Mouse (Mus musculus) midbrain, embryonic 15.5 days (tissue): ENCODE measurements around the gene Gap43. TPM values are rescaled to one million over a fixed set of nuclear protein-coding genes. Genes with fewer than 3 reads are reported as not detected.
A peak's percentile ranks its signal among the peaks of the same experiment; 100 is the strongest.
"Not testable (repeated sequence)": the region's sequence is repeated elsewhere in the genome, so short reads cannot be mapped to it uniquely, and the experiment has no call there.

Experiments
- ATAC-seq: fragments of 200-750 bp; cut with Nextera tagmentation; replicated peaks from 2 replicates; pipeline ENCODE4 v1.8.0; 2017; ENCODE audit warnings: moderate TSS enrichment
- H3K27ac ChIP-seq: fragments of 300-500 bp; sonication (generic); 2 replicates; pipeline ENCODE4 v1.5.1; 2015; ENCODE audit warnings: mild to moderate bottlenecking, inconsistent platforms
- H3K27me3 ChIP-seq: fragments of 300-500 bp; sonication (generic); replicated peaks from 2 replicates; pipeline ENCODE4 v1.6.1; 2015; ENCODE audit warnings: inconsistent platforms
- H3K36me3 ChIP-seq: fragments of 300-500 bp; sonication (generic); replicated peaks from 2 replicates; pipeline ENCODE4 v1.6.1; 2015; ENCODE audit warnings: inconsistent platforms
- H3K4me1 ChIP-seq: fragments of 300-500 bp; sonication (generic); 2 replicates; pipeline ENCODE4 v1.6.1; 2015; ENCODE audit warnings: inconsistent platforms
- H3K4me2 ChIP-seq: fragments of 300-500 bp; sonication (generic); 2 replicates; pipeline ENCODE4 v1.6.1; 2015; ENCODE audit warnings: inconsistent platforms, mild to moderate bottlenecking, moderate library complexity
- H3K4me3 ChIP-seq: fragments of 300-500 bp; sonication (generic); 2 replicates; pipeline ENCODE4 v1.5.1; 2015; ENCODE audit warnings: mild to moderate bottlenecking, inconsistent platforms
- H3K9ac ChIP-seq: fragments of 300-500 bp; sonication (generic); 2 replicates; pipeline ENCODE4 v1.6.1; 2015; ENCODE audit warnings: mild to moderate bottlenecking, inconsistent platforms
- H3K9me3 ChIP-seq: fragments of 300-500 bp; sonication (generic); 2 replicates; pipeline ENCODE4 v1.6.1; 2016; ENCODE audit warnings: inconsistent platforms
- WGBS: fragments of 180-500 bp; shearing (Covaris S2); methylation state at CpG from one replicate; pipeline ENCODE4 v1.1.7; 2015; ENCODE audit warnings: mixed read lengths; 5-methylcytosine and 5-hydroxymethylcytosine counted together
- microRNA-seq: library from miRNA; unstranded; fragments of <30 nt; microRNA quantifications from one replicate; pipeline ENCODE4, GENCODE M21; 2016
- polyA plus RNA-seq: library from polyadenylated mRNA; unstranded; fragments of >200 nt; fragmentation: Nextera tagmentation; extraction: Ambion mirVana; gene quantifications from 2 replicates; pipeline ENCODE4 v1.2.1, GENCODE M21; 2015

Gene Gap43
- polyA plus RNA-seq, 1 experiment from 2014 or later = 1,557 TPM

DNA sequence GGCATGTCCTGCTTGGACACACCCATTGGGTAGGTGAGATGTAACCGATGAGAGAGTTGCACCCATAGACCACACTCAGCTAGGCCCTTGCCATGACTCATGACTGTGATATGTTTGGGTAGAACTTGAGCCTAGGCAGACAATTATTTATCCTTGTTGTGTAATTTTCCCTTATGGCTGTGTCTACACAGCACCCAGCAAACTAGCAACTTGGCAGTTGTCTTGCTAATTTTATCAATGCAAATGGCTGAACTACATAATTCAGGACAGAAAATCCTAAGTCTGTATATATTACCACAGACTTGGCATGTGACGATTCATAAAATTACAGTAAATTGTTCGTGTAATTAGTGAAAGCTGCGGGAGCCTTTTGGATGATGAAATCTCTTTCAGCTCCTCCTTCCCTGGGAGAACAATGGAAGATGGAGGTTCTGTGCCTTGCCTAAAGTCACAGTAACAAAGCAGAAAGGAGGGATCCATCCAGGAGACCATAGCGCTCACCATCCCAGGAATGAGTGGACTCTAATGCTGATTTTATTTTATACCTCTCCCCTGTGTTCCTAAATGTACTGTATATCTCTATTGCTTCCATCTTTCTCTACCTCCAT lies 77.4 kb downstream of the Gap43 start:
- H3K4me3 ChIP-seq = no peak overlapping the region
- no peaks in the 10 kb centered on the region for H3K4me1 ChIP-seq
- no peaks in the 10 kb centered on the region for H3K36me3 ChIP-seq
- no peaks in the 10 kb centered on the region for H3K27me3 ChIP-seq
- H3K9me3 ChIP-seq = no peaks in the 10 kb centered on the region
- 84% methylated on average over 5 of the region's 5 CpGs for WGBS
- no peak overlapping the region for H3K27ac ChIP-seq
- no peak; the same call in 1 of the 2 replicates for ATAC-seq
- H3K4me2 ChIP-seq = no peak overlapping the region
- H3K9ac ChIP-seq = no peak overlapping the region

DNA sequence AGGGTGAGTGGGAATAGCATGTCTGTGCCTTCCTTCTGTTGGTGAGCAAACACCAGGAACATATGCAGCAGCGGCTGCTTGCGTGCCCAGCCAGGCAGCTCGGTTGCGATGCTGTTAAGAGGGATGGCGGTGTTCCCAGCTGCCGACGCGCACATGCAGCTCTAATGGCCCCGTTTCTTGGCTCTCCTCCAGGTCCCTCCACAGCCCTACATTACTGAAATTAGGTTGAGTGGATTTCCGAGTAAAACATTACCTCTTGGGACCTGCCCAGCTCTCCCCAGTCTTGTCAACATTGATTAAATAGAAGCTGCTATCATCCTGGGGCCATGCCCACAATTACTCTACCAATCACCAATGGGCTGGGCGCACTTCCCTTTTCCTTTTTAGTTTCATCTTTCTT lies 84.8 kb downstream of the Gap43 start:
- Histone ChIP-seq H3K4me2 (no peak overlapping the region), H3K4me1 (no peaks in the 10 kb centered on the region), H3K27ac (peak overlapping the region; percentile 54), H3K36me3 (no peaks in the 10 kb centered on the region), H3K9me3 (no peaks in the 10 kb centered on the region), H3K4me3 (no peak overlapping the region), H3K9ac (no peak overlapping the region), H3K27me3 (no peaks in the 10 kb centered on the region)
- peak; percentile 88 for ATAC-seq
- 61% methylated on average over 11 of the region's 11 CpGs for WGBS

DNA sequence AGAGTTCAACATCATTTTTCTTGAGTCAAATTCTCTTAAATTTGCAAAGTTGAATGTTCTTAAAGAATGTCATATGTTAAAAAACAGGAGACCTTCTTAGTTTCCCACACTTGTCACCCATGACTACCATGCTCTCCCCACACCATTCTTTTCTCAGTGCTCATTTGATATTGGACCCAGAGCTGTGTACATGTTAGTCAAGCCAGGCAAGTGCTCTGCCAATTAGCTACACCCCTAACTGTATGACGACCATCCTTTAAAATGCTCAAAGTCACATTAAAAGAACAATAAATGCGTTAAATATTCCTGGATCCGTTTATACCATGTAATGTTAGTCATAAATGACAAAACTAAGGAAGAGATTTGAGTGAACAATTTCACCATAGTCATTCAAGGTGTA lies 85.2 kb downstream of the Gap43 start:
- Histone ChIP-seq H3K4me1 (no peaks in the 10 kb centered on the region), H3K4me2 (no peak overlapping the region), H3K9me3 (no peaks in the 10 kb centered on the region), H3K4me3 (no peak overlapping the region), H3K9ac (no peak overlapping the region), H3K27me3 (no peaks in the 10 kb centered on the region), H3K36me3 (no peaks in the 10 kb centered on the region), H3K27ac (peak overlapping the region; percentile 54)
- peak; percentile 69; the same call in 1 of the 2 replicates for ATAC-seq
- 82% methylated on average over 3 of the region's 3 CpGs for WGBS

DNA sequence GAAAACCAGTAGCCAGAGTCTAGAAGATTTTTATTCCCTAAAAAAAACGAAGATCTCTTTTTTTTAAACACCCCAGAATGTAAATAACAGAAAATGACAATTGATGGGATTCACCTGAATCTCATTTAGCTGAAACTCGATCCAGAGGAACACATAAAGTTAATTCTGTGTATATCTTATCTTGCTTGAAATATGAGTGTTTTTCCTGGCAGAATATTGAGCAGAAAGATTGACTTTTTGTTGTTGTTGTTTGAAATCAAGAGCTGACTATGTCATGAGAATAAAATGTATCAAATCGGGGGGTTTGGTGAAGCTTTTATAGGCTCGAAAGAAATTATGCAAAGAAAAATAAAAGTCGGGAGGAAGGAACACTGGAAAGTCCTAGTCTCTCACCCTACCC lies 88.2 kb downstream of the Gap43 start:
- Histone ChIP-seq H3K27me3 (no peaks in the 10 kb centered on the region), H3K27ac (no peak overlapping the region), H3K9ac (no peak overlapping the region), H3K4me3 (no peak overlapping the region), H3K4me1 (no peaks in the 10 kb centered on the region), H3K9me3 (no peaks in the 10 kb centered on the region), H3K36me3 (0 out of 2 replicates have a peak, but pooled peaks cover 4% of the 10 kb centered on the region), H3K4me2 (no peak overlapping the region)
- no peak for ATAC-seq
- WGBS = 78% methylated on average over 5 of the region's 5 CpGs

DNA sequence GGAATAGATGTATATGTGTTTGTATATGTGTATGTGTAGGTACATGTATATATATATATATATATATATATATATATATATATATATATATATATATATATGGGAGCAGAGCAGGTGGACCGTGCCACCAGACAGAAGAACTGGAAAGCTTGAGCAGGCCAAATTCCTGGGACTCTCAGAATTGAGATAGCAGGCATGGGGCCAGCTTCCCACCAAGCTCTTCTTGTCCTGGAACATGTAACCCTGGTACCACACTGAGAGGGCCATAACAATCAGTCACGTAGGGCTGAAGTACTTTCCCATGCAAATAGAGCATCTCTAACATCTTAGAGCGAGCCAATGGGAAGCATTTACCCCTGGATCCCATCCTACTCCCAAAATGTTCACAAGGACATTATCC lies 96.3 kb downstream of the Gap43 start:
- not testable (repeated sequence) for ATAC-seq, H3K4me3 ChIP-seq, H3K27ac ChIP-seq, H3K27me3 ChIP-seq, H3K9ac ChIP-seq, H3K4me1 ChIP-seq, H3K9me3 ChIP-seq, H3K36me3 ChIP-seq, H3K4me2 ChIP-seq
- 78% methylated on average over 3 of the region's 3 CpGs for WGBS

DNA sequence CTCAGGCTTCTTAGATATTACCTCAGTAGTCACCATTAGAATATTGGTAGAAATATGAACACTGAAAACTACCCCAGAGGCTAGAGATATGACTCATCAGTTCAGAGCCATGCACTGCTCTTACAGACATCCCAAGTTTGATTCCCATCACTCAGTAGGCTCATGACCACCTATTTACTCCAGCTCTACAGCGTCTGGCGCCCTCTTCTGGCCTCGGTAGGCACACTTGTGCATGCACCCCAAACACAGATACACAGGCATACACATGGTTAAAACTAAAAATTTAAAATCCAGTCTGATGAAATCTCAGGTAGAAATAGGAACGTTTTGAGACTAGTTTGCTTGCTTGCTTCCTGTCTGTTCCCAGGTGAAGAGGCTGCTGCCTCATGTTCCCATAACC lies 109.1 kb downstream of the Gap43 start:
- Histone ChIP-seq H3K4me1 (no peaks in the 10 kb centered on the region), H3K9ac (no peak overlapping the region), H3K4me3 (no peak overlapping the region), H3K27ac (no peak overlapping the region), H3K9me3 (no peaks in the 10 kb centered on the region), H3K4me2 (no peak overlapping the region), H3K27me3 (no peaks in the 10 kb centered on the region), H3K36me3 (no peaks in the 10 kb centered on the region)
- 72% methylated on average over 4 of the region's 4 CpGs for WGBS
- no peak for ATAC-seq

Small RNAs within 50 kb of the gene (microRNA-seq; reads per million reads assigned to microRNA genes)
- 131 reads per million, percentile 56 among the genes with 10 or more reads in this experiment for gene Mir6540
